Mouse (Mus musculus): Measurements from ENCODE around the gene Atrx.

GRCm38 (mm10) chrX:105767177-105767764 lies 161.9 kb downstream of the Atrx start:
- TF ChIP-seq CTCF (IDR thresholded peaks at IDR 0.05; ENCODE audit: low read depth), result no peak
- TF ChIP-seq EP300 (IDR thresholded peaks at IDR 0.05; ENCODE audit: low read depth), result no peak

All from heart, postnatal 0 days (tissue).